Mouse (Mus musculus) liver, adult 2 months (tissue): Measurements from ENCODE around the gene Chpf. TPM values are rescaled to one million over a fixed set of nuclear protein-coding genes. Genes with fewer than 3 reads are reported as not detected.

Experiments used
- DNase-seq: peaks from one replicate; pipeline ENCODE4 v3.0.0-alpha.2; 2011; ENCODE audit warnings: low read depth, low spot score; ENCODE audit errors: extremely low read depth
- H3K27ac ChIP-seq: fragments of 200-500 bp; replicated peaks from 2 replicates; pipeline ENCODE4 v1.5.1; 2012; ENCODE audit warnings: low read depth, mild to moderate bottlenecking, control low read depth, inconsistent platforms, low read length; ENCODE audit not compliant: insufficient read depth
- H3K27me3 ChIP-seq: fragments of 200-500 bp; 2 replicates; pipeline ENCODE4 v1.6.1; 2012; ENCODE audit warnings: mild to moderate bottlenecking, moderate library complexity, low read length, inconsistent platforms; ENCODE audit not compliant: control insufficient read depth, insufficient read depth
- H3K36me3 ChIP-seq: fragments of 200-500 bp; 2 replicates; pipeline ENCODE4 v1.6.1; 2012; ENCODE audit warnings: low read length, inconsistent platforms; ENCODE audit not compliant: control insufficient read depth, insufficient read depth
- H3K4me1 ChIP-seq: fragments of 200-500 bp; 2 replicates; pipeline ENCODE4 v1.6.1; 2011; ENCODE audit warnings: low read length; ENCODE audit not compliant: control insufficient read depth, insufficient read depth
- H3K4me3 ChIP-seq: fragments of 200-500 bp; 2 replicates; pipeline ENCODE4 v1.5.1; 2011; ENCODE audit warnings: low read depth, mild to moderate bottlenecking, control low read depth, low read length, moderate library complexity; ENCODE audit not compliant: insufficient read depth
- H3K79me2 ChIP-seq: fragments of 200-500 bp; 2 replicates; pipeline ENCODE4 v1.6.1; 2012; ENCODE audit warnings: inconsistent platforms, mild to moderate bottlenecking, low read length, moderate library complexity; ENCODE audit not compliant: control insufficient read depth, insufficient read depth
- H3K9ac ChIP-seq: fragments of 200-500 bp; 2 replicates; pipeline ENCODE4 v1.6.1; 2012; ENCODE audit warnings: low read depth, mild to moderate bottlenecking, control low read depth, inconsistent platforms, low read length
- CTCF ChIP-seq: fragments of 200-500 bp; IDR thresholded peaks from 2 replicates; pipeline ENCODE4 v1.5.1; 2011; ENCODE audit warnings: low read depth, low read length, control low read depth
- POLR2A ChIP-seq: fragments of 200-500 bp; IDR thresholded peaks from 2 replicates; pipeline ENCODE4 v1.6.1; 2011; ENCODE audit warnings: low read length, control low read depth; ENCODE audit not compliant: insufficient read depth; ENCODE audit errors: extremely low read depth
- WGBS: fragments of 180-500 bp; shearing (Covaris S2); methylation state at CpG from one replicate; pipeline ENCODE4 v1.1.7; 2018; 5-methylcytosine and 5-hydroxymethylcytosine counted together
- polyA plus RNA-seq: library from polyadenylated mRNA; depleted of rRNA; stranded (reverse); fragments of >200 nt; gene quantifications from 2 replicates; pipeline ENCODE4 v1.2.3, GENCODE M21; 2012
- total RNA-seq: library from RNA; depleted of rRNA; stranded (reverse); fragments of >200 nt; gene quantifications from 2 replicates; pipeline ENCODE4 v1.2.3, GENCODE M21; 2014

Chpf gene
- total and polyA plus RNA-seq, 2 experiments: 1.4 to 3.4 TPM

GRCm38 (mm10) chr1:75443247-75444024, 35.7 kb downstream of the Chpf start:
- H3K27ac ChIP-seq: no peak overlapping the region
- DNase-seq: no peak
- TF ChIP-seq CTCF (no peak), POLR2A (no peak)
- no peak overlapping the region for H3K4me3 ChIP-seq
- WGBS: 76% methylated on average over 13 of the region's 13 CpGs
- H3K4me1 ChIP-seq: peaks cover 3% of the 10 kb centered on the region; the same call in 1 of the 2 replicates
- H3K79me2 ChIP-seq: no peaks in the 10 kb centered on the region
- H3K36me3 ChIP-seq: no peaks in the 10 kb centered on the region; the same call in 1 of the 2 replicates
- peaks cover 7% of the 10 kb centered on the region for H3K27me3 ChIP-seq
- H3K9ac ChIP-seq: no peak overlapping the region

GRCm38 (mm10) chr1:75442811-75443210, 36.3 kb downstream of the Chpf start:
- no peak overlapping the region for H3K27ac ChIP-seq
- no peak overlapping the region for H3K9ac ChIP-seq
- no peaks in the 10 kb centered on the region; the same call in 1 of the 2 replicates for H3K36me3 ChIP-seq
- H3K27me3 ChIP-seq: peaks cover 7% of the 10 kb centered on the region
- DNase-seq: no peak
- peaks cover 3% of the 10 kb centered on the region; the same call in 1 of the 2 replicates for H3K4me1 ChIP-seq
- H3K79me2 ChIP-seq: no peaks in the 10 kb centered on the region
- no peak overlapping the region for H3K4me3 ChIP-seq
- no peak for TF ChIP-seq CTCF
- TF ChIP-seq POLR2A: no peak
- WGBS: 82% methylated on average over 8 of the region's 8 CpGs

GRCm38 (mm10) chr1:75442171-75442570, 36.9 kb downstream of the Chpf start:
- peaks cover 7% of the 10 kb centered on the region for H3K27me3 ChIP-seq
- no peak for DNase-seq
- no peaks in the 10 kb centered on the region; the same call in 1 of the 2 replicates for H3K36me3 ChIP-seq
- H3K27ac ChIP-seq: no peak overlapping the region
- no peaks in the 10 kb centered on the region for H3K4me1 ChIP-seq
- no peak overlapping the region for H3K9ac ChIP-seq
- WGBS: 90% methylated on average over 9 of the region's 9 CpGs
- no peaks in the 10 kb centered on the region for H3K79me2 ChIP-seq
- no peak overlapping the region for H3K4me3 ChIP-seq
- TF ChIP-seq POLR2A (no peak), CTCF (no peak)

GRCm38 (mm10) chr1:75441471-75441996, 37.6 kb downstream of the Chpf start:
- Histone ChIP-seq H3K9ac (no peak overlapping the region), H3K27me3 (peaks cover 4% of the 10 kb centered on the region), H3K79me2 (no peaks in the 10 kb centered on the region), H3K27ac (no peak overlapping the region), H3K4me1 (peaks cover 4% of the 10 kb centered on the region), H3K36me3 (no peaks in the 10 kb centered on the region; the same call in 1 of the 2 replicates), H3K4me3 (no peak overlapping the region)
- 96% methylated on average over 15 of the region's 15 CpGs for WGBS
- no peak for TF ChIP-seq POLR2A
- no peak for TF ChIP-seq CTCF
- DNase-seq: no peak

GRCm38 (mm10) chr1:75440661-75441060, 38.4 kb downstream of the Chpf start:
- peaks cover 4% of the 10 kb centered on the region for H3K4me1 ChIP-seq
- over 99% methylated on average over 7 of the region's 7 CpGs for WGBS
- no peaks in the 10 kb centered on the region; the same call in 1 of the 2 replicates for H3K36me3 ChIP-seq
- no peak overlapping the region for H3K27ac ChIP-seq
- H3K27me3 ChIP-seq: no peaks in the 10 kb centered on the region
- no peaks in the 10 kb centered on the region for H3K79me2 ChIP-seq
- TF ChIP-seq POLR2A: no peak
- no peak for TF ChIP-seq CTCF
- no peak for DNase-seq
- H3K4me3 ChIP-seq: no peak overlapping the region
- no peak overlapping the region for H3K9ac ChIP-seq

GRCm38 (mm10) chr1:75438782-75439181, 40.3 kb downstream of the Chpf start:
- Histone ChIP-seq H3K27me3 (no peaks in the 10 kb centered on the region), H3K79me2 (no peaks in the 10 kb centered on the region), H3K36me3 (no peaks in the 10 kb centered on the region; the same call in 1 of the 2 replicates), H3K9ac (no peak overlapping the region), H3K4me3 (no peak overlapping the region), H3K4me1 (peaks cover 6% of the 10 kb centered on the region), H3K27ac (no peak overlapping the region)
- TF ChIP-seq CTCF (no peak), POLR2A (no peak)
- no peak for DNase-seq
- 97% methylated on average over 8 of the region's 9 CpGs for WGBS
